Mouse (Mus musculus) adrenal gland, postnatal 14 days (tissue): Measurements from ENCODE around the gene Rpl13a. TPM values are rescaled to one million over a fixed set of nuclear protein-coding genes. Genes with fewer than 3 reads are reported as not detected.
"Not testable (repeated sequence)": the region's sequence is repeated elsewhere in the genome, so short reads cannot be mapped to it uniquely, and the experiment has no call there.

Source experiments
- DNase-seq: peaks from one replicate; pipeline ENCODE4 v3.0.0; 2021; ENCODE audit warnings: mixed read lengths
- total RNA-seq: library from RNA; stranded (reverse); gene quantifications from 2 replicates; pipeline ENCODE4 v1.2.3, GENCODE M21; 2021

Gene Rpl13a
- total RNA-seq, 1 experiment from 2014 or later: 1,693 TPM

GRCm38 (mm10) chr7:45135993-45136567 lies 7.5 kb upstream of the Rpl13a start, which contains the start of the genes Gm45713 and Flt3l:
Gene Gm45713 (minus strand): TSS chr7:45136231.
Gene Flt3l (minus strand): TSS chr7:45136432.
- DNase-seq: peak; percentile 97

GRCm38 (mm10) chr7:45135370-45135769 lies 6.8 kb upstream of the Rpl13a start:
- no peak for DNase-seq

GRCm38 (mm10) chr7:45134544-45135026 lies 6.0 kb upstream of the Rpl13a start:
- DNase-seq: peak; percentile 64

- DNase-seq: no peak
Observed at GRCm38 (mm10) chr7:45133446-45134159, 5.0 kb upstream of the Rpl13a start.

- DNase-seq: no peak
Observed at GRCm38 (mm10) chr7:45131850-45132249, 3.3 kb upstream of the Rpl13a start.

- DNase-seq: no peak
Observed at GRCm38 (mm10) chr7:45129776-45130512, 1.4 kb upstream of the Rpl13a start.

- peak; percentile 65 for DNase-seq
Observed at GRCm38 (mm10) chr7:45129318-45129717, 757 bp upstream of the Rpl13a start.

GRCm38 (mm10) chr7:45127700-45128224 lies 799 bp downstream of the Rpl13a start:
- DNase-seq: no peak

GRCm38 (mm10) chr7:45126844-45127699 lies 1.5 kb downstream of the Rpl13a start:
- DNase-seq: no peak

GRCm38 (mm10) chr7:45126147-45126843 lies 2.3 kb downstream of the Rpl13a start:
- no peak for DNase-seq

GRCm38 (mm10) chr7:45125649-45126048 lies 2.9 kb downstream of the Rpl13a start:
- DNase-seq: not testable (repeated sequence)

GRCm38 (mm10) chr7:45125144-45125600 lies 3.4 kb downstream of the Rpl13a start:
- DNase-seq: no peak

- peak; percentile 99 for DNase-seq
Observed at GRCm38 (mm10) chr7:45124224-45125143, 4.1 kb downstream of the Rpl13a start, which contains the start of gene Rps11. Gene Rps11 (minus strand): TSS chr7:45124439.

GRCm38 (mm10) chr7:45123186-45123570 lies 5.4 kb downstream of the Rpl13a start:
- DNase-seq: peak; percentile 76

GRCm38 (mm10) chr7:45122561-45123185 lies 5.9 kb downstream of the Rpl13a start:
- DNase-seq: no peak

GRCm38 (mm10) chr7:45121966-45122365 lies 6.6 kb downstream of the Rpl13a start:
- no peak for DNase-seq

- DNase-seq: peak; percentile 75
Observed at GRCm38 (mm10) chr7:45121404-45121803, 7.2 kb downstream of the Rpl13a start.

- DNase-seq: no peak
Observed at GRCm38 (mm10) chr7:45119780-45120709, 8.5 kb downstream of the Rpl13a start.
